Mouse (Mus musculus) heart, adult 2 months (tissue): ENCODE measurements at regions not wholly inside any gene's neighbourhood (a gene's known extent, or its start where the extent isn't known, plus 50 kb on each side); places are given as distances from the start of the nearest gene placed in this dataset.

Experiments used
- CTCF ChIP-seq: fragments of 200-600 bp; IDR thresholded peaks from 2 replicates; pipeline ENCODE4 v1.8.1; 2022; ENCODE audit warnings: antibody characterized with exemption, mild to moderate bottlenecking, moderate library complexity
- POLR2A ChIP-seq: fragments of 200-500 bp; IDR thresholded peaks from 2 replicates; pipeline ENCODE4 v1.6.1; 2011; ENCODE audit warnings: mild to moderate bottlenecking, low read depth, low read length, control low read depth; ENCODE audit not compliant: insufficient read depth

GRCm38 (mm10) chr10:119293372-119293771 is 53.5 kb upstream of the Cand1 start:
- TF ChIP-seq CTCF = no peak
- no peak for TF ChIP-seq POLR2A
